Mouse (Mus musculus) CD8-positive naive resting alpha-beta T cell, adult 57 days (primary cell): ENCODE results near the gene Gm49388. TPM values are rescaled to one million over a fixed set of nuclear protein-coding genes. Genes with fewer than 3 reads are reported as not detected.

Source experiments
- total RNA-seq: library from RNA; stranded (reverse); gene quantifications from one replicate; pipeline ENCODE4 v1.2.4, GENCODE M21; 2023

The Gm49388 gene
- total RNA-seq, result not detected

GRCm38 (mm10) chr7:127785308-127785707 is at the start of gene Gm49388:
Gene Gm49388 (plus strand): TSS chr7:127785608.

GRCm38 (mm10) chr7:127744366-127745045 is 40.9 kb upstream of the Gm49388 start, which contains the start of gene Fbxl19:
Gene Fbxl19 (plus strand): TSS chr7:127744543.

DNA sequence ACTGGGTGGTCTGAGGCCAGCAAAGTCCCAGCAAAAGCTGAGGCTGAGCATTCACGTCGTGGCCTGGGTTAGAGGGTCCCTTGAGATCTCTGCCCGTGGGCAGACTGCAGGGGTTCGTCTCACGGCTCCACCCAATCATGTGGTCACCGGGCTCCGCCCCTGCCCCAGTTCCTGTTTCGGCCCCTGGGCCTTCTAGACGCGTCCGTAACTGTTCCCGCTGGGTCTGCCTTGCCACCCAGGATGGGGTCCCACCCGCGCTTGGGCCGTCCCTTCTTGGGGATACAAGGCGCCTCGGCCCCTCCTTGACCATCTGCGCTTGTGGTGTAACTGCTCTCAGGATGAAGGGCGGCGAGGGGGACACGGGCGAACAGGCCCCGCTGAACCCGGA is 15.8 kb upstream of the Gm49388 start, which contains the start of gene Orai3:
TSS of gene Orai3 (plus strand) at position 165 of the 388 bp plus-strand sequence.

DNA sequence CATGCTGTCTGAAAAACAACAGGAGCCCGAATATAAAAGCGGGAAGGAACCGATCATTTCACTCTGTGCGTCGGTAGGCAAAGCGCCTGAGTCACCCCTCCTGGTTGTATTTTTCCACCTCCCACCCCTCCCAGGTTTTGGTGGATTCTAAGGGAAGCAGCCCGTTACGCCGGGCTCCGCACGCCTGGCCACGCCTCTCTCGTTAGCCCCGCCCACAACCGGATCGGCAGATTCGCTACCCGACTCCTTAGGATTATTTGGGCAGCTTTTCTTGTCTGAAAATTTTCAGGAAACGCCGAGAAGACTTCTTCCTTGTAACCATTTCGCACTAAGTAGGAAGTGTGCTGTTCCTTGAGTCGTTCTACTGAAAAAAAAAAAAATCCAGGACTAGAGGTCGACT is 9.0 kb upstream of the Gm49388 start, which contains the start of gene Setd1a:
TSS of gene Setd1a (plus strand) at position 245 of the 400 bp plus-strand sequence.

GRCm38 (mm10) chr7:127800435-127801009 is 15.1 kb downstream of the Gm49388 start, which contains the start of gene Hsd3b7:
Gene Hsd3b7 (plus strand): TSS chr7:127800604.

GRCm38 (mm10) chr7:127824176-127824871 is 38.9 kb downstream of the Gm49388 start, which contains the start of the genes Stx4a and Stx1b:
Gene Stx4a (plus strand): TSS chr7:127824294.
Gene Stx1b (minus strand): TSS chr7:127824549.

Other genes starting within 250 kb of the Gm49388 start
- gene Tmem265, start 224.2 kb upstream of the Gm49388 start, total RNA-seq, result 4.4 TPM
- 149 TPM for gene Phkg2, start 212.3 kb upstream of the Gm49388 start, total RNA-seq
- gene Ccdc189, start 197.0 kb upstream of the Gm49388 start, total RNA-seq, result not detected
- 117 TPM for gene Rnf40, start 196.8 kb upstream of the Gm49388 start, total RNA-seq
- gene Zfp629, start 169.8 kb upstream of the Gm49388 start, total RNA-seq, result 1.9 TPM
- 25.3 TPM for gene Bcl7c, start 76.7 kb upstream of the Gm49388 start, total RNA-seq
- gene Ctf1, start 72.9 kb upstream of the Gm49388 start, total RNA-seq, result not detected
- gene Ctf2, start 53.4 kb upstream of the Gm49388 start, total RNA-seq, result not detected
- 4.6 TPM for gene Fbxl19, start 41.1 kb upstream of the Gm49388 start, total RNA-seq
- gene Orai3, start 15.8 kb upstream of the Gm49388 start, total RNA-seq, result 13.8 TPM
- gene Setd1a, start 8.9 kb upstream of the Gm49388 start, total RNA-seq, result 73.7 TPM
- gene Hsd3b7, start 15.0 kb downstream of the Gm49388 start, total RNA-seq, result 3.0 TPM
- gene Stx4a, start 38.7 kb downstream of the Gm49388 start, total RNA-seq, result 110 TPM
- not detected for gene Stx1b, start 38.9 kb downstream of the Gm49388 start, total RNA-seq
- gene Zfp646, start 90.6 kb downstream of the Gm49388 start, total RNA-seq, result 87.3 TPM
- 23.2 TPM for gene Zfp668, start 91.2 kb downstream of the Gm49388 start, total RNA-seq
- 0.24 TPM for gene Prss53, start 105.4 kb downstream of the Gm49388 start, total RNA-seq
- gene Gm21974, start 109.8 kb downstream of the Gm49388 start, total RNA-seq, result not detected
- 13.8 TPM for gene Vkorc1, start 110.0 kb downstream of the Gm49388 start, total RNA-seq
- 22.0 TPM for gene Bckdk, start 118.5 kb downstream of the Gm49388 start, total RNA-seq
- 41.4 TPM for gene Kat8, start 126.9 kb downstream of the Gm49388 start, total RNA-seq
- not detected for gene Prss8, start 144.5 kb downstream of the Gm49388 start, total RNA-seq
- gene Prss36, start 161.1 kb downstream of the Gm49388 start, total RNA-seq, result 1.0 TPM
- 801 TPM for gene Fus, start 181.8 kb downstream of the Gm49388 start, total RNA-seq
- gene Pycard, start 208.3 kb downstream of the Gm49388 start, total RNA-seq, result 44.5 TPM
- gene Trim72, start 218.3 kb downstream of the Gm49388 start, total RNA-seq, result 1.2 TPM